Mouse (Mus musculus): Measurements from ENCODE around the gene Adora2a. TPM values are rescaled to one million over a fixed set of nuclear protein-coding genes. Genes with fewer than 3 reads are reported as not detected.
"Not testable (repeated sequence)": the region's sequence is repeated elsewhere in the genome, so short reads cannot be mapped to it uniquely, and the experiment has no call there.

The Adora2a gene
- polyA plus RNA-seq, 1 experiment = 10.7 TPM

DNA sequence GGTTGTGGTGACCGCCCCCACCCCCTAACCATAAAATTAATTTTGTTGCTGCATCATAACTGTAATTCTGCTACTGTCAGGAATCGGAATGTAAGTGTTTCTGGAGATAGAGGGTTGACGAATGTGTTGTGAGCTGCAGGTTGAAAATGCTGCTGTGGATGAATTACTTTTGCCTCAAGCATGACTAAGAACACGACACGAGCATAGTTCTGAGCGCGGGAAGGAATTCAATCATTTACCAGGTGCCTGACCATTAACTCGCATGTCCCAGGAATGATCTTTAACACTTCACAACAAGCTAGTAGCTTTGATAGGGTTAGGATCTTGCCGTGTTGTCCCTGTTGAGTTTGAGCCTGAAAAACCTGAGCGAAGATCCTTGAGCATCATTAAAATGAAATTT is 20.6 kb downstream of the Adora2a start:
- peaks cover 45% of the 10 kb centered on the region for H3K36me3 ChIP-seq (replicated peaks; ENCODE audit: low read length)
- H3K4me3 ChIP-seq (replicated peaks) = no peak overlapping the region
- H3K27me3 ChIP-seq (replicated peaks) = no peaks in the 10 kb centered on the region
- no peak for TF ChIP-seq GATA1 (IDR thresholded peaks at IDR 0.05; ENCODE audit: borderline replicate concordance, low read length)
- 0 out of 2 replicates have a peak, but pooled peaks cover 6% of the 10 kb centered on the region for H3K9me3 ChIP-seq
- peaks cover 77% of the 10 kb centered on the region for H3K4me1 ChIP-seq

DNA sequence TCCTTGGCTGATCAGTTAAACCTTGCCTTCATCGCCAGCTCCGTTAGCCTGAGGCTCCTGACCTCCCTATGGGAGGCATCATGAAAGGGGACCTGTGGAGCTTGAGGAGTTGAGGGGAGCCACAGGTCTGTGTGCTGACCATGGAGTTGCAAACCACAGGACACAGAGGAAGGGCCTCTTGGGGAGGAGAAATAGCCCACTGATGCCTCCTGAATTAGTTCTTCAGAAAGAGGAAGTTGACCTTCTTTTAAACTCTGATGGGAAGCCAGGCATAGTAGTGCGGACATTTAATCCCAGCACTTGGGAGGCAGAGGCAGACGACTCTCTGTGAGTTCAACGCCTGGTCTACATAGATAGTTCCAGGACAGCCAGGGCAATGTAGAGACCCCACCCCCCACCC is 22.2 kb downstream of the Adora2a start:
- Histone ChIP-seq H3K4me3 (replicated peaks) (peak overlapping the region; percentile 26), H3K27me3 (replicated peaks) (no peaks in the 10 kb centered on the region), H3K36me3 (replicated peaks; ENCODE audit: low read length) (peaks cover 30% of the 10 kb centered on the region), H3K4me1 (peaks cover 67% of the 10 kb centered on the region), H3K9me3 (peaks cover 10% of the 10 kb centered on the region)
- TF ChIP-seq GATA1 (IDR thresholded peaks at IDR 0.05; ENCODE audit: borderline replicate concordance, low read length) (no peak), FLI1 (IDR thresholded peaks at IDR 0.05; ENCODE audit: low read length) (no peak)

DNA sequence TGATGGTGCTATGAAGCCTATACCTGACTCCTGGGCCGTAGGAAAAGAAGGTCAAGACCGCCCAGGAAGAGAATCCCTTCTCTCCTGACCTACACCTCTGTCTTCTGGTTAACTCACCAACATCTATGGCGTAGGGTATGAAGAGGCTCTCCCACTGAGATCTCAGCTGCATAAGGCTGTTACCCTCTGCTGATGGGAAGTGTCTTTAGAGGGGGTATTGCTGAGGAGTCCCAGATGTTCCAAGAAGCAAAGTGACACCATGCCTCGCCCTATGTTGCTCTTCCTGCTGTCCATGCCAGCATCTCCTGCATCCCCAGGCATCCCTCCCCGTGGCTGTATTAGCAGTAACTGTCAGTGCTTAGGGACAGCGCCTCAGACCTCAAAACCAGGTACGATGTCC is 22.7 kb downstream of the Adora2a start:
- no peak for TF ChIP-seq GATA1 (IDR thresholded peaks at IDR 0.05; ENCODE audit: borderline replicate concordance, low read length)
- no peak for TF ChIP-seq FLI1 (IDR thresholded peaks at IDR 0.05; ENCODE audit: low read length)

DNA sequence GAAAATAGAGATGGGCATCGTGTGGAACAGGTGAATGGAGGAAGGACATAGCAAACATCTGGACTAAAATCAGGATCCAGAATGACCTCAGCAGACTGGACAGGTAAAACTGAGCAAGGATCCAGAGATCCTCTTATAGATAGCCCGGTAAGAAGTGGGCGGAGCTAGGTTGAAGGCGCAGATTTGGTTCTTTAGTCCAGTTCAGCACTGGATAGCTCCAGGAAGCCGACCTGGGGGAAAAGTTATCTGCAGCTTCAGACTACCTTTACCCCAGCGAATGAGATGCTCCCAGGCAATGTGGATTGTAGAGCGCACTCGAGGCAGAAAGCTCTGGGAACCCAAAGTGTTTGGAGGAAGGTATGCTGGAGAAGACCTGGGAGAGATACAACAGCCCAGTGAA is 25.3 kb downstream of the Adora2a start:
- TF ChIP-seq FLI1 (IDR thresholded peaks at IDR 0.05; ENCODE audit: low read length) (no peak), GATA1 (IDR thresholded peaks at IDR 0.05; ENCODE audit: borderline replicate concordance, low read length) (no peak)
- peaks cover 18% of the 10 kb centered on the region for H3K9me3 ChIP-seq
- no peaks in the 10 kb centered on the region for H3K27me3 ChIP-seq (replicated peaks)
- no peak overlapping the region for H3K4me3 ChIP-seq (replicated peaks)
- peaks cover 64% of the 10 kb centered on the region for H3K4me1 ChIP-seq
- H3K36me3 ChIP-seq (replicated peaks; ENCODE audit: low read length) = peaks cover 17% of the 10 kb centered on the region

More for the DNA sequence above, 22.7 kb downstream of the Adora2a start:
- H3K4me1 ChIP-seq = peaks cover 67% of the 10 kb centered on the region
- peaks cover 15% of the 10 kb centered on the region for H3K9me3 ChIP-seq
- peak overlapping the region; percentile 4 for H3K4me3 ChIP-seq (replicated peaks)
- H3K36me3 ChIP-seq (replicated peaks; ENCODE audit: low read length) = peaks cover 30% of the 10 kb centered on the region
- no peaks in the 10 kb centered on the region for H3K27me3 ChIP-seq (replicated peaks)

DNA sequence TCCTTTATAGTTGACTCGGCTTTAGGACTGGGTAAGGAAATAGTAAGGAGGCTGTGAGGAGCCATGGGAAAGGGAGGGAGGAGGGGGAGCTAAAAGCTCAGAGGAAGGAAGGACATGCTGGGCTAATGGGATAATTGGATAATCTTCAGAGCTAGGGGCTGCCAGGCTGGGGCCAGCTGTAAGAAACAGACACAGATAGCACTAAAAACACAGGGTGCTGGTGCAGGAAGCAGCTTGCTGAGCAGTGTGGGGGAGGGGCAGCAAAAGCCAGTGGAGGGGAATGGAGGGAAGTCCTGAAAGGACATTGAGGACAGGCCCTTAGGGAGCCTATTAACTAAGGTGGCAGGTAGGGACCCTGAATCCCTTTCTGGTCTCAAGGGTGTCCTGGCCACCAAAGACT is 27.9 kb downstream of the Adora2a start:
- H3K4me3 ChIP-seq (replicated peaks) = peak overlapping the region; percentile 38
- peaks cover 20% of the 10 kb centered on the region for H3K36me3 ChIP-seq (replicated peaks; ENCODE audit: low read length)
- H3K9me3 ChIP-seq = peaks cover 18% of the 10 kb centered on the region
- peaks cover 57% of the 10 kb centered on the region for H3K4me1 ChIP-seq
- H3K27me3 ChIP-seq (replicated peaks) = not testable (repeated sequence)

DNA sequence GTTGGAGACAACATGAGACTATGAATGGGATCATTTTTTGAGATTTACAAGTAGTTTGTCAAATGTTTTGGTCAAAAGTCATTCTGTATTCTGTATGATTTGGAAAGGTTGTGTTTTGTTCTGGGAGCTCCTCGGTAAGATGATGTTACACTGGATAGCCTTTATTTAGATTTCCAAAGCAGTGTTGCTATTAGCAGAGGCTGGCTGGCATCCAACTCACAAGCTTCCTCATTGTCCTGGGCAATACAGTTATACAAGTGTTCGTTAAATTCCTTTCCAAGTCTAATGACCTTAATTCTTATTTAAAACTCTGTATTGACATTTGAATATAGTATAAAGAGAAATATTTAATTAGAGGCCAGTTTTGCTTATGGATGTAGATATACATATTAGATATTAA is 28.6 kb downstream of the Adora2a start:
- Histone ChIP-seq H3K36me3 (replicated peaks; ENCODE audit: low read length) (peaks cover 20% of the 10 kb centered on the region), H3K4me3 (replicated peaks) (no peak overlapping the region), H3K9me3 (peaks cover 18% of the 10 kb centered on the region), H3K4me1 (peaks cover 54% of the 10 kb centered on the region), H3K27me3 (replicated peaks) (no peaks in the 10 kb centered on the region)
- no peak for TF ChIP-seq FLI1 (IDR thresholded peaks at IDR 0.05; ENCODE audit: low read length)

DNA sequence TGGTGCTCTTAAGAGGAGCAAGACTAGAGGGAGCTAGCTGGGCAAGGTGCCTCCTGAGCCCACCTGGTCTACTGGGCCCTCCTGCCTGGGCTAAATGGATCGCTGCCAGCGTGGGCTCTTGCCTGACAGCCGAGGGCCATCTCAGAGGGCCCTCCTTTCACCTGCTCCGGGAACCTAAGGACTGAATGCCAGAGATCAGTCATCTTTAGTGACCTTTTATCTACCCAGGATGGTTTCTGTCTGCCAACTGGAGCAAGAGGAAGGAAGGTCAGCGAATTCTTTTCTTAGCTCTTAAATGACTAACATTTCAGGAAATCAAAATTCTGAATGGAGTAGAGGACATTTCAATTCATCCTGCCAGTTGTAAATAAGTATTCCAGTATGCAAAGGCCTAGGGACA is 33.9 kb downstream of the Adora2a start:
- Histone ChIP-seq H3K9me3 (peaks cover 9% of the 10 kb centered on the region), H3K36me3 (replicated peaks; ENCODE audit: low read length) (peaks cover 14% of the 10 kb centered on the region), H3K27me3 (replicated peaks) (peaks cover 3% of the 10 kb centered on the region), H3K4me1 (peaks cover 42% of the 10 kb centered on the region), H3K4me3 (replicated peaks) (no peak overlapping the region)
- TF ChIP-seq FLI1 (IDR thresholded peaks at IDR 0.05; ENCODE audit: low read length) (no peak), GATA1 (IDR thresholded peaks at IDR 0.05; ENCODE audit: borderline replicate concordance, low read length) (no peak)

DNA sequence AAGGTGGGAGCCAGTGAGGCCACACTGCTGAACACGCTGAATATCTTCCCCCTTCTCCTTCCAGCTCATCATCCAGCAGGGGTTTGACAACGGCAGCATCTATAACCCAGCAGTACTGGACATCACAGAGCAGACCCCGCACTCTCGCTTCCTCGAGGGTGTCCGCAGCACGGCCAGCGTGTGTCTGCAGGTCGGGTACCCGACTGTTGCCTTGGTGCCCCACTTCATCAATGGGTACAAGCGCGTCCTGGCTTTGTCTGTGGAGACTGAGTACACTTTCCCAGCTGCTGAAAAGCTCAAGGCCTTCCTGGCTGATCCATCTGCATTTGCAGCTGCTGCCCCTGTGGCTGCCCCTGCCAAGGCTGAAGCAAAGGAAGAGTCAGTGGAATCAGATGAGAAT is 35.9 kb downstream of the Adora2a start:
- Histone ChIP-seq H3K4me1 (peaks cover 40% of the 10 kb centered on the region), H3K36me3 (replicated peaks; ENCODE audit: low read length) (peaks cover 3% of the 10 kb centered on the region), H3K9me3 (no peaks in the 10 kb centered on the region), H3K4me3 (replicated peaks) (no peak overlapping the region), H3K27me3 (replicated peaks) (peaks cover 6% of the 10 kb centered on the region)
- TF ChIP-seq FLI1 (IDR thresholded peaks at IDR 0.05; ENCODE audit: low read length) (no peak), GATA1 (IDR thresholded peaks at IDR 0.05; ENCODE audit: borderline replicate concordance, low read length) (no peak)

DNA sequence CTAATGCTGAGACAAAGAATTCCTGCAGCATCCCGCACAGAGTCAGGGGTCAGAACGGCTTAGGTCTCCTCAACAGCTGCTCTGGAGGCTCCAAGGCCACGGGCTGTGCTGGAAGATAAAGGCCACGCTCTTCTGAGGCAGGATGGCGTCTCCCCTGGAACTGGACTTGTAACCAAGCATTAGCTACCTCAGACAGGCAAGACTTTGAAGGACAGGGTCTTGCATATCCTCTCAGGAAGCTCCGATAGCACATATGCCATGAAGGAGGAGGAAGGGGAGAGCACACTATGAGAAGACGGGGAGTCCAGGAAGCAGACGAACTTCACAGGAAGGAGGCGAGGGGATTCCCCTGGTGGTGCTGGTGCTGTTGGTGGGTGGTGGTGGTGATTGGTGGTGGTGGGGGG is 37.2 kb downstream of the Adora2a start:
- not testable (repeated sequence) for H3K27me3 ChIP-seq (replicated peaks); H3K9me3 ChIP-seq; H3K4me3 ChIP-seq (replicated peaks); H3K36me3 ChIP-seq (replicated peaks; ENCODE audit: low read length)
- peaks cover 35% of the 10 kb centered on the region for H3K4me1 ChIP-seq

DNA sequence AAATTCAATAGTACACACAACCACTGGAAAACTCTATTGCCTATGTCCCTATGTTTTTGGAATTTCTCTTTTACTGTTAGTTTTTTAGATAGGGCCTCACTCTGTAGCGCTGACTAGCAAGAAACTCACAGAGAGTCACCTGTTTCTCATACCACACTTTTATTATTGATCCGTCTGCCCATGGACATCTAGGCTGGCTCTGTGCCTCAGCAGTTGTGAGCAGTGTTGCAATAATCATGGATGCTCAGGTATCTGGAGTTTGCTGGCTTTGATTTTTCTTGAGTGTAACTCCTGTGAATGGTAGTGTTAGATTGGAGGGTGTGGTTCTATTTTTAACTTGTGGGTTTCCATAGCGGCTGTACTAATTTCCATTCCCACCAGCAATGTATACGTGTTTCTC is 38.7 kb downstream of the Adora2a start:
- H3K9me3 ChIP-seq = no peaks in the 10 kb centered on the region
- H3K4me3 ChIP-seq (replicated peaks) = no peak overlapping the region
- TF ChIP-seq FLI1 (IDR thresholded peaks at IDR 0.05; ENCODE audit: low read length) (no peak), GATA1 (IDR thresholded peaks at IDR 0.05; ENCODE audit: borderline replicate concordance, low read length) (no peak)
- H3K27me3 ChIP-seq (replicated peaks) = peaks cover 6% of the 10 kb centered on the region
- no peaks in the 10 kb centered on the region for H3K36me3 ChIP-seq (replicated peaks; ENCODE audit: low read length)
- H3K4me1 ChIP-seq = peaks cover 26% of the 10 kb centered on the region

DNA sequence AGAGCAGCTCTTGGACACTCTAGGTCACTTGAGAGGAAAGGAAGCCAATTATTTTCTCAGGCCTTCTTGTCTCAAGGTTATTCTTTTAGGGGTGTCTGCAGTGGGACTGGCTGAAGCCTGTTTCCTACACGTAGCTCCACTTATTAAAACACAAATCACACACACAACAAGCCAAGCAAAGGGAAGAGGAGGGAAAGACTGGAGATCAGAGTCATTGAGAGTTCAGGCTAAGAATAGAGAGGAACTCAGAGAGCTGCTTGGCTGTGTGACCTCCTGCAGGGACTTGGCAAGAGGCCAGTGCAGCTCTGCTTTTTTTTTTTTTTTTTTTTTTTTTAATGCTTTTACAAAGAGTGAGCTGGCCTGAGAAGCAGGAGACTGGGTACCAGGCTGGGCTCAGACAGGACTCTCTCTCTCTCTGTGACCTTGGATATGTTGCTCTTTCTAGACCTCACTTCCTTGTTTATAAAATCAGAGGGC is 47.6 kb downstream of the Adora2a start:
- not testable (repeated sequence) for H3K36me3 ChIP-seq (replicated peaks; ENCODE audit: low read length); H3K9me3 ChIP-seq; H3K4me3 ChIP-seq (replicated peaks); H3K27me3 ChIP-seq (replicated peaks)
- H3K4me1 ChIP-seq = peaks cover 21% of the 10 kb centered on the region
